Mouse (Mus musculus) midbrain, embryonic 10.5 days (tissue): ENCODE results near the gene Ankrd11. TPM values are rescaled to one million over a fixed set of nuclear protein-coding genes. Genes with fewer than 3 reads are reported as not detected.
"Not testable (repeated sequence)": the region's sequence is repeated elsewhere in the genome, so short reads cannot be mapped to it uniquely, and the experiment has no call there.

Experiments used
- DNase-seq: peaks from one replicate; pipeline ENCODE4 v3.0.0-alpha.2; 2017; ENCODE audit warnings: low spot score
- H3K27ac ChIP-seq: fragments of 300-500 bp; sonication (generic); replicated peaks from 2 replicates; pipeline ENCODE4 v1.5.1; 2016; ENCODE audit warnings: mild to moderate bottlenecking
- H3K27me3 ChIP-seq: fragments of 300-500 bp; sonication (generic); 2 replicates; pipeline ENCODE4 v1.6.1; 2016; ENCODE audit warnings: low read depth, mild to moderate bottlenecking; ENCODE audit not compliant: poor library complexity, severe bottlenecking
- H3K36me3 ChIP-seq: fragments of 300-500 bp; sonication (generic); 2 replicates; pipeline ENCODE4 v1.6.1; 2016; ENCODE audit warnings: mild to moderate bottlenecking, moderate library complexity
- H3K4me1 ChIP-seq: fragments of 300-500 bp; sonication (generic); 2 replicates; pipeline ENCODE4 v1.6.1; 2016
- H3K4me3 ChIP-seq: fragments of 300-500 bp; sonication (generic); 2 replicates; pipeline ENCODE4 v1.5.1; 2016; ENCODE audit warnings: mild to moderate bottlenecking, moderate library complexity
- H3K9me3 ChIP-seq: fragments of 300-500 bp; sonication (generic); replicated peaks from 2 replicates; pipeline ENCODE4 v1.6.1; 2016; ENCODE audit warnings: mild to moderate bottlenecking
- WGBS: fragments of 180-500 bp; shearing (Covaris S2); methylation state at CpG from one replicate; pipeline ENCODE4 v1.1.7; 2016; 5-methylcytosine and 5-hydroxymethylcytosine counted together
- polyA plus RNA-seq: library from polyadenylated mRNA; unstranded; fragments of >200 nt; fragmentation: Nextera tagmentation; extraction: Ambion mirVana; gene quantifications from 2 replicates; pipeline ENCODE4 v1.2.1, GENCODE M21; 2016

The Ankrd11 gene
- polyA plus RNA-seq, 1 experiment from 2014 or later, result 29.5 TPM

- WGBS, result 78% methylated on average over 3 of the region's 3 CpGs
- Histone ChIP-seq H3K27me3 (no peaks in the 10 kb centered on the region), H3K4me3 (no peak overlapping the region), H3K27ac (no peak overlapping the region), H3K36me3 (no peaks in the 10 kb centered on the region), H3K4me1 (peaks cover 58% of the 10 kb centered on the region), H3K9me3 (no peaks in the 10 kb centered on the region)
- no peak for DNase-seq
These were observed 5.1 kb downstream of the Ankrd11 start for GRCm38 (mm10) chr8:123036956-123037355.

GRCm38 (mm10) chr8:123034171-123034570 is 7.9 kb downstream of the Ankrd11 start:
- Histone ChIP-seq H3K4me3 (no peak overlapping the region), H3K27ac (no peak overlapping the region), H3K4me1 (peaks cover 43% of the 10 kb centered on the region), H3K27me3 (no peaks in the 10 kb centered on the region), H3K36me3 (peaks cover 12% of the 10 kb centered on the region), H3K9me3 (no peaks in the 10 kb centered on the region)
- WGBS, result 85% methylated on average over 6 of the region's 6 CpGs
- DNase-seq, result no peak

DNA sequence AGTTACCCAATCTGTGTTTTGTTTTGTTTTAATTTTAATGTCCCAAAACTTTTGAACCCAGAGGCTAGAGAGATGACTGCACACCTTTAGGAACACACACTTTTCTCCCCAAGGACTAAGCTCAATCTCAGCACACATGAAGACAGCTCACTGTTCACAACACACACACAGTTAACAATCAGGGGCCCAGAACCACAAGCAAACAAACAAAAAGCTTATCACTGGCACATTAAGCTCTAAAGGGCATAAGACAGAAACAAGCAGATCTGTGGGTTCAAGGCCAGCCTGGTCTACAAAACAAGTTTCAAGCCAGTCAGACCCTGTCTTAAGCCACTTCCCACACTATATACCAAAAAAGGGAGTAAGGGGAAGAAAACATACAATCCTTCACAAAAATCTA is 8.6 kb downstream of the Ankrd11 start:
- no peak overlapping the region for H3K27ac ChIP-seq
- no peak for DNase-seq
- peaks cover 36% of the 10 kb centered on the region for H3K4me1 ChIP-seq
- peaks cover 13% of the 10 kb centered on the region for H3K36me3 ChIP-seq
- no peaks in the 10 kb centered on the region for H3K27me3 ChIP-seq
- no peak overlapping the region for H3K4me3 ChIP-seq
- no peaks in the 10 kb centered on the region for H3K9me3 ChIP-seq

DNA sequence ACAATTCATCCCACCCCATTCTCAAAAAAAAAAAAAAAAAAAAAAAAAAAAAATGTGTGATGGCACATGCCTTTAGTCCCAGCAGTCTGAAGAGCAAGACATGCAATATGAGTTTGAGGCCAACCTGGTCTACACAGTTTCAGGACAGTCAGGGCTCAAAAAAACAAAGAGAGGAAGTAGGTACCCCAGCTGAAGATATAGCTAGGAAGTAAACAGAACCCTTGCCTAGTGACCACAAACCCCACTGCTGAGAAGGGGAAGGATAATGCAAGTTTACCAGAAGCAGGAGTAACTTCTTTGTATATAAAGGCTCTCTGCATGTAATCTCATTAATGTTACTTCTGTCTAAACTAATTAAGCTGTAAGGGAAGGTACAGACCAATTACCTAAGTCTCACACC is 9.3 kb downstream of the Ankrd11 start:
- no peak for DNase-seq
- H3K9me3 ChIP-seq, result peaks cover 3% of the 10 kb centered on the region; the same call in 1 of the 2 replicates

GRCm38 (mm10) chr8:123031321-123031978 is 10.6 kb downstream of the Ankrd11 start:
- no peak for DNase-seq
- peaks cover 23% of the 10 kb centered on the region for H3K36me3 ChIP-seq

More for the DNA sequence above, 9.3 kb downstream of the Ankrd11 start:
- H3K27ac ChIP-seq, result no peak overlapping the region
- H3K4me1 ChIP-seq, result peaks cover 34% of the 10 kb centered on the region
- H3K27me3 ChIP-seq, result no peaks in the 10 kb centered on the region
- no peak overlapping the region for H3K4me3 ChIP-seq
- H3K36me3 ChIP-seq, result peaks cover 20% of the 10 kb centered on the region

DNA sequence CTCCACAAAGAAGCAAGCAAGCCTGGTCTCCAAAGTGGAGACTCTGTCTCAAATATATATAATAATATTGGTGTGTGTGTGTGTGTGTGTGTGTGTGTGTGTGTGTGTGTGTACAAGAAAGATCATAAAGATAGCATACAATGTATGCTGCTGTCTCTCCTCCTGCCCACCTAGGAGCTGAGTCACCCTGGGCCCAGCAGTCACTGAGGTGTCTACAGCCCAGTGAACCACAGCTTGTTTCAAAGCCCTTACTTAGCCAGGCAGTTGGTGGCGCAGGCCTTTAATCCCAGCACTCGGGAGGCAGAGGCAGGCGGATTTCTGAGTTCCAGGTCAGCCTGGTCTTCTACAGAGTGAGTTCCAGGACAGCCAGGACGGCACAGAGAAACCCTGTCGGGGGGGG is 12.0 kb downstream of the Ankrd11 start:
- 89% methylated on average over 3 of the region's 5 CpGs for WGBS

More at GRCm38 (mm10) chr8:123031321-123031978, 10.6 kb downstream of the Ankrd11 start:
- Histone ChIP-seq H3K9me3 (peaks cover 4% of the 10 kb centered on the region; the same call in 1 of the 2 replicates), H3K4me3 (no peak overlapping the region), H3K4me1 (peaks cover 22% of the 10 kb centered on the region), H3K27me3 (no peaks in the 10 kb centered on the region), H3K27ac (no peak overlapping the region)
- WGBS, result 90% methylated on average over 7 of the region's 7 CpGs

GRCm38 (mm10) chr8:123027786-123028185 is 14.3 kb downstream of the Ankrd11 start:
- no peak overlapping the region for H3K27ac ChIP-seq
- H3K4me1 ChIP-seq, result peaks cover 11% of the 10 kb centered on the region
- H3K27me3 ChIP-seq, result no peaks in the 10 kb centered on the region
- H3K9me3 ChIP-seq, result peaks cover 4% of the 10 kb centered on the region; the same call in 1 of the 2 replicates
- 94% methylated on average over 8 of the region's 8 CpGs for WGBS
- H3K4me3 ChIP-seq, result no peak overlapping the region
- no peak for DNase-seq
- H3K36me3 ChIP-seq, result peaks cover 26% of the 10 kb centered on the region

More for the DNA sequence above, 12.0 kb downstream of the Ankrd11 start:
- not testable (repeated sequence) for H3K27me3 ChIP-seq, H3K4me3 ChIP-seq, H3K27ac ChIP-seq, H3K9me3 ChIP-seq, DNase-seq
- Histone ChIP-seq H3K36me3 (peaks cover 23% of the 10 kb centered on the region), H3K4me1 (peaks cover 18% of the 10 kb centered on the region)

DNA sequence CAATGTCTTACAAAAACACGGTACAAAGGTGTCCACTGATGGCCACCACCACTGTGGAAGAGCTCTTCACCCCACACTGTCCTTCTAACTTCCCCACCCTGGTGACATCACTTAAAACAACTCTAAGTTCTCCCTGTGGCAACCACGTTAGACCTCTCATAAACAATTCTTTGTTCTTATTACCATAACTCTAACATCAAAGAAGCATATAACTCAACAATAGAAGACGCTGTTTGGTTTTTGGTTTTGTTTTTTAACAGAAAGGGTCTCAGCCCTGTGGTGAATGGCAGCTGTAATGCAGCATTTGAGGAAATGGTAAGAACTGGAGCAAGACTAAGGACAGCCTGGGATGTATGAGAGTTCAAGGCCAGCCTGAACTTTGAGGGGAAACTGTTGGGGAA is 16.1 kb downstream of the Ankrd11 start:
- no peak for DNase-seq
- Histone ChIP-seq H3K9me3 (peaks cover 4% of the 10 kb centered on the region; the same call in 1 of the 2 replicates), H3K4me3 (no peak overlapping the region), H3K4me1 (peaks cover 4% of the 10 kb centered on the region; the same call in 1 of the 2 replicates), H3K27ac (no peak overlapping the region), H3K36me3 (peaks cover 31% of the 10 kb centered on the region), H3K27me3 (no peaks in the 10 kb centered on the region)
- WGBS, result 92% methylated on average over 3 of the region's 3 CpGs

GRCm38 (mm10) chr8:123024226-123024625 is 17.9 kb downstream of the Ankrd11 start:
- Histone ChIP-seq H3K4me3 (no peak overlapping the region), H3K27ac (no peak overlapping the region), H3K4me1 (peaks cover 6% of the 10 kb centered on the region), H3K36me3 (peaks cover 18% of the 10 kb centered on the region), H3K27me3 (no peaks in the 10 kb centered on the region), H3K9me3 (peaks cover 4% of the 10 kb centered on the region; the same call in 1 of the 2 replicates)
- no peak for DNase-seq
- 95% methylated on average over 2 of the region's 2 CpGs for WGBS

GRCm38 (mm10) chr8:123022727-123023126 is 19.4 kb downstream of the Ankrd11 start:
- H3K9me3 ChIP-seq, result peaks cover under 1% of the 10 kb centered on the region; the same call in 1 of the 2 replicates
- H3K27ac ChIP-seq, result no peak overlapping the region
- peaks cover 20% of the 10 kb centered on the region for H3K4me1 ChIP-seq
- H3K36me3 ChIP-seq, result peaks cover 10% of the 10 kb centered on the region
- H3K4me3 ChIP-seq, result no peak overlapping the region
- H3K27me3 ChIP-seq, result no peaks in the 10 kb centered on the region
- no peak for DNase-seq
- WGBS, result 87% methylated on average over 3 of the region's 3 CpGs

GRCm38 (mm10) chr8:123021259-123021658 is 20.8 kb downstream of the Ankrd11 start:
- H3K4me1 ChIP-seq, result peaks cover 22% of the 10 kb centered on the region
- no peaks in the 10 kb centered on the region for H3K27me3 ChIP-seq
- no peak for DNase-seq
- no peak overlapping the region for H3K4me3 ChIP-seq
- no peak overlapping the region for H3K27ac ChIP-seq
- H3K36me3 ChIP-seq, result peaks cover 16% of the 10 kb centered on the region; the same call in 1 of the 2 replicates
- WGBS, result 82% methylated on average over 1 of the region's 1 CpGs
- no peaks in the 10 kb centered on the region for H3K9me3 ChIP-seq

GRCm38 (mm10) chr8:123020859-123021258 is 21.2 kb downstream of the Ankrd11 start:
- H3K9me3 ChIP-seq, result no peaks in the 10 kb centered on the region
- H3K27me3 ChIP-seq, result no peaks in the 10 kb centered on the region
- DNase-seq, result no peak
- no peak overlapping the region for H3K27ac ChIP-seq
- H3K36me3 ChIP-seq, result peaks cover 18% of the 10 kb centered on the region; the same call in 1 of the 2 replicates
- peaks cover 23% of the 10 kb centered on the region for H3K4me1 ChIP-seq
- H3K4me3 ChIP-seq, result no peak overlapping the region
- 89% methylated on average over 2 of the region's 2 CpGs for WGBS

DNA sequence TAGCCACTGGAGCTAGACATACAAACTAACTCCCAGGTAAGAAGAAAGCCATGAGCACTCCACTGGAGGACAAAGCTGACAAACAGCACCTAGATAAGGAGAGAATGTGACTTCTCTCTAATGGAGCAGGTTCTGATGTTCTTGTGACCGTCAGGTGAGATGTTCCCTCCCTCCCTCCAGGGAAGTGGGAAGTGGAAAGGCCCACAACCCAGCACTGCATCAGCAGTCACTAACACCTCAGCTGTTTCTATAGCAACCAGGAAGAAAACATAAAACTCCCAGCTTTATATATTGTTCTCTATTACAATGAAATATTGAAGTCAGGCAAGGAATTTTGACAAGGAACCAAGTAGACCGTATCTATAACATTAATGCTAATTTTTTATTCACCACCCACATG is 22.0 kb downstream of the Ankrd11 start:
- Histone ChIP-seq H3K27ac (no peak overlapping the region), H3K27me3 (no peaks in the 10 kb centered on the region), H3K4me3 (no peak overlapping the region), H3K4me1 (peaks cover 23% of the 10 kb centered on the region), H3K9me3 (no peaks in the 10 kb centered on the region), H3K36me3 (peaks cover 20% of the 10 kb centered on the region; the same call in 1 of the 2 replicates)
- no peak for DNase-seq
- 88% methylated on average over 2 of the region's 2 CpGs for WGBS
